Mouse (Mus musculus) gastrocnemius, postnatal 14 days (tissue): ENCODE data around the gene Rere. TPM values are rescaled to one million over a fixed set of nuclear protein-coding genes. Genes with fewer than 3 reads are reported as not detected.
A peak's percentile ranks its signal among the peaks of the same experiment; 100 is the strongest.

Experiments used
- DNase-seq: peaks from one replicate; pipeline ENCODE4 v3.0.0; 2021; ENCODE audit warnings: mixed read lengths
- intact Hi-C: fragments of 180-260 bp; cut with DNase I; formaldehyde crosslinking; loops from one replicate; pipeline ENCODE4 v1.15.1; 2025; ENCODE audit warnings: low total_unique reads
- total RNA-seq, 2 experiments: library from RNA; stranded (reverse); gene quantifications; 2 replicates each; pipeline ENCODE4 v1.2.3; 2021

Rere gene
- total RNA-seq, 2 experiments from 2014 or later, result 44.4 to 52.1 TPM

GRCm38 (mm10) chr4:150333927-150334682, 52.7 kb downstream of the Rere start:
- intact Hi-C loops, result no loop called here
- no peak for DNase-seq

GRCm38 (mm10) chr4:150337260-150337659, 55.8 kb downstream of the Rere start:
- no peak for DNase-seq
- intact Hi-C loops, result no loop called here

DNA sequence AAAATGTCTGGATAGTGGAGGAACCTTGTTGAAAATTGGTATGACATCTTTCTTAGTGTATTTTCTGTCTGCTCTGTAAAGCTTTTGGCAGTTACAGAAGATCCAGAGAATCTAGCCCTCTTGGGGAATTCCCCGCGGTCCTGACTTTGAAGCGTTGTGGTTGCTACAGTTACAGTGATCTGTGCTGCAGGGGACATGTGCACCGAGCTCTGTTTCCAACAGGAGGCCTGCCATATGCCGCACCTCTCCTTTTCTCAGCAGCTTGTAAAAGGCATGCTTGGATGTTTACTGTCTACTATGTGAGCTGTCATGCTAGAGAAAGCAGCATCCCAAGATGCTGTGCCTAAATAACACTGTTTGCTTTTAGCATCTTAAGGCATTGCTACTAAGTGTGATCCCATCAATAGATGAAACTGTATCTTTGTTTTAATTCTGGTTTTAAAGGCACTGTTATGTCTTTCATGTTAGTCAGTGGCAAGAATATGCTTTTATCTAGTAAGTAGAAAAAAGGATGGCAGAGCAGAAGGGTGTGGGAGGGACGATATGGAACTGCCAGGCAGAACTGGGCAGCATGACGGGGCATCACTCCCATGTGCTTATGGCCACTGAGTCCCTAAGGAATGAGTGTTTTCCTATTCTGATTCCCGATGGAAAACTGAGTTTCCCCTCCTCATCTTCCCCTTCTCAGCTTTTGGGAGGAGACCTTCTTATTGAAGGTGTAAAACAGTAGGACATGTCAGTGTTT, 57.6 kb downstream of the Rere start:
- peak; percentile 25 for DNase-seq
- intact Hi-C loops, result no loop called here

DNA sequence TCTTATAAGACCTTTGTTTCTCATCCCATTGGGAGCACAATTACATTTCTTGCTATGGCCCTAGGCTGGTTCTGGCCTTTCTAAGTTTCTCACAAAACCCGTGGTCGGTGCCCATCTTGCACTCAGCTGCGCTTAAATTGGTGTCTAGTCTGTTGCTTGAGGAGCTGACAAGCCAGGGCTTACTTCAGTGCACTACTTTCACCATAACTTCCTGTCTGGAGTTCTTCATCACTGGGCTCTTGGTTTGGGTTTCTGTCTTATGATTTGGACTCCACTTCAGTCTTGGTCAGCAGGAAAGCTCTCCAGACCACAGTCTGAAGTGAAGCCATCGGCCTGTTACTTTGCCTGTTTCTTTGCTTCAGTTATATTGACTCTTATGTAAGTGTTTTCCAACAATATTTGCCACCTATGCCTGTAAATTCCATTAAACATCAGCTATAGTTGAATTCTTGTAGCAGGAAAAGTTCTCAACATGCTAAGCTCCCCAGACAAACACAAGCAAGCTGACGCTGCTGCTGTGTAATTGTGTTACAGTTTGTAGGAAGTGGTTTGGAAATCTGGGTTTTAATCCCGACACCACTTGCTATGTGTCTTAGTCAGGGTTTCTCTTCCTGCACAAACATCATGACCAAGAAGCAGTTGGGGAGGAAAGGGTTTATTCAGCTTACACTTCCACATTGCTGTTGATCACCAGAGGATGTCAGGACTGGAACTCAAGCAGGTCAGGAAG, 59.5 kb downstream of the Rere start:
- intact Hi-C loops, result loop anchor here (10.0 kb wide), 2 partner anchors 66 to 284 kb away; no protein-coding TSS in a partner anchor
- DNase-seq, result no peak

- intact Hi-C loops, result loop anchor here (10.0 kb wide), 2 partner anchors 70 to 280 kb away; no protein-coding TSS in a partner anchor
- no peak for DNase-seq
Observed at GRCm38 (mm10) chr4:150344526-150344925, 63.1 kb downstream of the Rere start.

DNA sequence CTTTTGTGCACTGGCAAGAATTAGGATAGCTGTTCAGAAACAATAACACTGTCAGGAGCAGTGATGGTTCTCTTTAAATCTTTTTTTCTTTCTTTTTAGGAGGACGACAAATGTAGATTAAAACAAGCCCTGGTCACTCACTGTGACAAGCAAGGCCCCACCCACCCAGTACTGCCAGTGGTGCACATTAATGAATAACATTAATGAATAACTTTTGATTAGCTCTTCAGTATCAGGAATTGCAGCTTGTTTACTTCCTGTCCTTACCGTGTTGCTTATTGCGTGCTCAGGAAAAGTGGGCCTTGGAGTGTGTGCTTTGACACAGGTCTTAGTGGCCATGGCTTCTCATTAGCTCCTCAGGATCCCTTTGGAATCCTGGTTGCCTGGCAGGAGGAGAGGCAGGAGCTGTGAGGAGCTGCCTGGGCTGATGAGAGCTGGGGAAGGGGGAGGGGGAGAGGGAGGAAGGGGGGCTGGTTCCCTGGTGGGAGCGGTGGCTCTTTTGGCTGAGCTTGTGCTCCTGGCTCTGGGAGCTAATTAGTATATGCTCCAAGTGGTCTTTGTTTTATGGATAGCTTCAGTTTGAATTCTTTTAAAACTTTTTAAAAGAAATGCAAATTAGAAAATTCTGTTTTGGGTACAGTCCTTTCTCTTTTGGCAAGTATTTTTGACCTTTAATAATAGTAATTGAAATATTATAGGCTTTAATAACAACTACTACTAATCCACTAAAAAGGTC, 65.4 kb downstream of the Rere start:
- DNase-seq, result no peak
- intact Hi-C loops, result loop anchor here (5.0 to 10.0 kb wide), 3 partner anchors 72 to 278 kb away; no protein-coding TSS in a partner anchor

GRCm38 (mm10) chr4:150347387-150347672, 65.9 kb downstream of the Rere start:
- DNase-seq, result no peak
- intact Hi-C loops, result loop anchor here (5.0 to 10.0 kb wide), 3 partner anchors 73 to 277 kb away; no protein-coding TSS in a partner anchor

DNA sequence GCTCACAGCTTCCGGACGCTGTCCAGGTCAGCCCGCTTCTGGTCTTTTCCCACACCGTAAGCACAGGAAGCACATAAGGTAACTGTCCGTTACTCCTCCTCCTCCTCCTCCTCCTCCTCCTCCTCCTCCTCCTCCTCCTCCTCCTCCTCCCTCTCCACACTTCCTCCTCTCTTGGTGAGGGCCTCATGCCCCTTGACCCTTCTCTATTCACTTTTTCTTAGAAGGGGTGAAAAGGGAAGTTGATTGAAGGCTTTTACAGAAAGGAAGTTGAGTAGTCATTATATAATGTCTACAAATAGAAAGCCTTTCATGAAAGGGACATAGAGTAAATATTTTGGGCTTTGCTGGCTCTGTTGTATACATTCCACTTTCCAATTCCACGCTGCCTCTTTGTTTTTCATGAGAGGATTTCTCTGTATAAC, 68.2 kb downstream of the Rere start:
- DNase-seq, result no peak
- intact Hi-C loops, result loop anchor here (5.0 to 10.0 kb wide), 3 partner anchors 75 to 275 kb away; no protein-coding TSS in a partner anchor

DNA sequence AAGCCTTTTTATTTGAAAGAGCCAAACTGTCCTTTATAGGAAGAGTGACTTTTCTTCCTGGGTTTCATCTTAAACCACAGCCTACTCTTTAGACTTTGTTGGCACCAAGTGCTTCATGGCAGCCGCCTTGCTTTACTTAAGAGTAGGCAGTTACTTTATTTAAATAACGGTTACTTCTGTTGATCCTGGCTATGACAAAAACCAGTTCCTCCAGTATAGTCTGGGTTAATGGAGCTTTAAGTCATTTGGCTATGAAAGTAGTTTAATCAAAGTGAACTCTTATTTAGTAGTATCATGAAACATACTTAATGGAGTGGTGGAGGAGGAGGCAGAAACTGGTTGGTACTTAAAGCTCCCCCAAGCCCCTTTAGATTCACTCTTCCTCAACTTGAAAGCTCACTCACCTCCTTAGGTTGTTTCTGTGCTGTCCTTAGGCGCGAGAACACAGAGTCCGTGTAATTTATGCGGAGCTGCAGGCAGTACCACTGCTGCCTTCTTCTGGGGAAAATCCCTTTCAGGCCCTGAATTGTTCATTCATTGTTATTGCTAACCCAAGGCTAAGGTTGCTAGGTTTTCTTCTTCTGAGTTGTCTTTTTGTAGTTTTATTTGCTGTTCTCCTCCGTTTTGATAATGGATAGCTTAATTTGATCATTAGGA, 70.1 kb downstream of the Rere start:
- intact Hi-C loops, result no loop called here
- no peak for DNase-seq

- intact Hi-C loops, result no loop called here
- no peak for DNase-seq
Observed at GRCm38 (mm10) chr4:150352736-150353135, 71.3 kb downstream of the Rere start.

DNA sequence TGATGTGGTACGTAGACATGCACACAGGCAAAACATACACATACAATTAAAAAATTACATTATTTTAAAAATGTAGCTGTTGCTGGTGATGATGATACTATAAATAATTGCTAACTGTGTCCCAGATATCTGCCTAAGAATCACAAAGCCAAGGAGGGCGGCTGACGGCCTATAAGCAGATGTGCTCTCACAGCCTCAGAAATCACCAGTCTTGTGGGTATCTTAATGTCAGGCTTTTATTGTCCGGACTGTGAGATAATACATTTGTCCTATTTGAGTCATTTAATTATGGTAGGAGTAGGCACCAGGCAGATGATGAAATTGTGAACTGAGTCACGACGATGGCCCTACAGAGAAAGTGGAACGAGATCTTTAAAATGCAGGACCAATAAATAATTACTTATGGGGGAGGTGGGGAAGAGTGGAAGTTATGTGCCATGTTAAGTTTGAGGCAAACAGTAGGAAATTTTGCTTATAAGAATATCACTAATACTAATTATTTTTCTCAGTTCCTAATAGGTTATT, 72.0 kb downstream of the Rere start:
- DNase-seq, result no peak
- intact Hi-C loops, result no loop called here

DNA sequence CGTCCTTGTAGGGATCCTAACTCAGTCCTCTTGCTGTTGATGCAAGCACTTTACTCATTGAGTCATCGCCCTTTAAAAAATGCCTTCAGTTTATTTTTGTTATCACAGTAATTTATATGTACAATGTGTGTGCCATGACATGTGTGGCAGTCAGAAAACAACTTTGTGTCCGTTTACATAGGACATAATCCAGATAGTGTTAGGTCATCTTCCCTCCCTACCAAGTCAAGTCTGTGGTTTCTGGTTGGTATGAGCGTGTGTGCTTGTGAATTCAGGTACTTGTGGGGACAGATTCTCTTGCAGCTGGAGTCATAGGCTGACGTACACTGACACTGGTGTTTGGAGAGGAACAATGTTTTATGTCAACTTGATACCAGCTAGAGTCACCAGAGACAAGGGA, 74.4 kb downstream of the Rere start:
- DNase-seq, result no peak
- intact Hi-C loops, result no loop called here

DNA sequence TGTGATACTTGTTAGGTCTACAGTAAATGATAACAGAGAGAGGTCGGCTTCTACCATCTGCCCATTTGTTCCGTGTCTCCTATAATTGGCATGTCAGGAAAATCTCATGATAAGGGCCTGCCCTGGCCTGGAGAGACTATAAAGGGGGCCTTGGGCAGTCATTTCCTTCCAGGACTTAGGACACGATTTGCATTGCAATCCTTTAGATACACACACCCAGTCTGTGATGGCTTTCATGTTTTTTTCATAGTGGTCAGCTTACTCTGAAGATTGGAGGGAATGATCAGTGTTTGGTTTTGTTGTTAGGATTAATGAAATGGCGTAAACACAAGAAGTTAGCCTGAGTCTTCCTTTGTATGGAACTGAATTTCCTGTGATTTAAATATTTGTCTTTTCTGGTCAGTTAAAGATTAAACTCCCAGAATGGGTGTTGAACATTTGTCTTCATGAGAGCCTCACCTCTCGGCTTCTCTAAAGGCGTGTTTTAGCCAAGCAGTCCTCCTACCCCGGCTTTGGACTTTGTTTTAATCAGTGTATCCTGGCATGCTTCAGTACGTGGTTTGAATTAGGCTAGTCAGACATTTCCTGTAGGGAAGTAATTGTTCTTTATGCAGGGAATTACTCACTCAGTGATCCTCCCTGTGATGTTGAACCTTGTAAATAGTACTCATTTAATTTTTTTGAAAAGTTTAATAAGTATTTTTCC, 80.7 kb downstream of the Rere start:
- no peak for DNase-seq
- intact Hi-C loops, result no loop called here

- DNase-seq, result no peak
- intact Hi-C loops, result no loop called here
Observed at GRCm38 (mm10) chr4:150362858-150363257, 81.4 kb downstream of the Rere start.

DNA sequence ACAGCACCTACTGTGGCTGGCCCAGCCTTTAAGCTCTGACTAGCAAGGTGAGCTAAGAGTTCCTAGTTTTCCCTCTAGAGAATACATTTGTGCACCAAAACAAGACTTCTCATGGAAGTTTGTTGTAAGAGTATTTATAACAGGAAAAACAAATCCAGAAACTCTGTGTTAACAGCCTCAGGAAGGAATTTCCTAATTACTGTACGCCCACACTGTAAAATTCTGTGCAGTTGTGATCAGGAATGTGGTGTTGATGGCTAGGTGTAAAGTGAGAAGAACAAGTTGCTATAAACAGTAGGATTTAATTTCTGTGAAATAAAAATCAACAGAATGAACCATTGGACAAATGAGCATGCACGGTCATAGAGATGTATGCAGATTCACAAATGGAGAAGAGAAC, 83.3 kb downstream of the Rere start:
- intact Hi-C loops, result no loop called here
- no peak for DNase-seq

GRCm38 (mm10) chr4:150366510-150367208, 85.2 kb downstream of the Rere start:
- no peak for DNase-seq

GRCm38 (mm10) chr4:150371580-150372380, 90.3 kb downstream of the Rere start:
- peak; percentile 83 for DNase-seq
- intact Hi-C loops, result no loop called here

More at GRCm38 (mm10) chr4:150366510-150367208, 85.2 kb downstream of the Rere start:
- intact Hi-C loops, result no loop called here
